Mouse (Mus musculus) liver, postnatal 0 days (tissue): ENCODE measurements around the gene Polr2l.

ENCODE experiments used
- CTCF ChIP-seq: sonication (generic); IDR thresholded peaks from 2 replicates; pipeline ENCODE4 v1.5.1; 2016; ENCODE audit warnings: antibody characterized with exemption, low read depth
- EP300 ChIP-seq: IDR thresholded peaks from 2 replicates; pipeline ENCODE4 v1.6.1; 2016; ENCODE audit warnings: antibody characterized with exemption, low read depth, mild to moderate bottlenecking

- TF ChIP-seq EP300 (no peak), CTCF (no peak)
Observed at GRCm38 (mm10) chr7:141477578-141478269, 2.8 kb upstream of the Polr2l start.
